Mouse (Mus musculus): ENCODE measurements around the gene Slfn9.

GRCm38 (mm10) chr11:82959613-82960012 is 32.0 kb downstream of the Slfn9 start:
- no peak for TF ChIP-seq CTCF (IDR thresholded peaks at IDR 0.05; ENCODE audit: extremely low read depth, insufficient read length, insufficient replicate concordance, low read depth, low read length)
- no peak for TF ChIP-seq POLR2A (IDR thresholded peaks at IDR 0.05; ENCODE audit: low read depth, low read length)
